Mouse (Mus musculus): ENCODE results near the gene Celf6. TPM values are rescaled to one million over a fixed set of nuclear protein-coding genes. Genes with fewer than 3 reads are reported as not detected.
A peak's percentile ranks its signal among the peaks of the same experiment; 100 is the strongest.

The Celf6 gene
- polyA plus RNA-seq, 1 experiment from 2014 or later = 37.3 TPM

- ATAC-seq = peak; percentile 89
- Histone ChIP-seq H3K4me3 (replicated peaks) (peak overlapping the region; percentile 18), H3K27me3 (peaks cover 37% of the 10 kb centered on the region), H3K4me2 (replicated peaks) (peak overlapping the region; percentile 57), H3K9ac (replicated peaks) (peak overlapping the region; percentile 51; the same call in 1 of the 2 replicates), H3K4me1 (replicated peaks) (peaks cover 51% of the 10 kb centered on the region), H3K27ac (peak overlapping the region; percentile 89), H3K9me3 (no peaks in the 10 kb centered on the region), H3K36me3 (no peaks in the 10 kb centered on the region)
- 16% methylated on average over 12 of the region's 12 CpGs for WGBS
Observed at GRCm38 (mm10) chr9:59588710-59589671, 11.3 kb downstream of the Celf6 start.

DNA sequence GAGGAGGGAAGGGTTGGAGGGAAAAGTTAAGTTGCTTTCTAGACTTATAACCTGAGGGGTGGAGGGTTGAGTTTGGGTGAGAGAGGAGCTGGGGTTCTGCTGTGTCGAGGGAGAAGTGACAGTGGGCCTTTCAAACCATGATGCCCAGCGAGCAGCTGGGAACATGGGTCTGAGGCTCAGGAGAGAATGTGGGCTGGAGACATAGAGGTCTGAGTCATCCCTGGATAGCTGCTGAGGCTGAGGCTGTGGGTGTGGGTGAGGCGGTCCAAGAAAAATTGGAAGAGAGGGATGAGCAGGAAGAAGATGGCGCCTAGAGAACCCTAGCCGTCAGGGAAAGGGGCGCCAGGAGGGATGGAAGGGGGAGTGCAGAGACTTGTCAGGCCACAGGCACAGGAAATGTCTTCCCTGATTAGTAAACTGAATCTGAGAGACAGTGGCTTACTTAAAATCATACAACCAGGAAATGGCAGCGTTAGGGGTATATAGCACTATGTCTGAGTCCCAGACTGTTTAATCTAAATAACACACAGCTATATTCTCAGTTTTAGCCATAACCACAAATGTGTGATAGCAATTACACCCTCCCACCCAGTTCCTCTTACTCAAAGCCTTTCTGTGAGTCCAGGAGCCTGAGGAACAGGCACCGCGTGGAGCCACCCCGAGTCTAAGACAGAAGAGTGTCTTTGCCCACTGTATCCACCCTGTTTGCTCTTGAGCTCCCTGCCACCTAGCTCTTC, 12.2 kb downstream of the Celf6 start:
- Histone ChIP-seq H3K27ac (peak overlapping the region; percentile 68; the same call in 1 of the 2 replicates), H3K4me2 (replicated peaks) (peak overlapping the region; percentile 57), H3K4me1 (replicated peaks) (peaks cover 47% of the 10 kb centered on the region), H3K9ac (replicated peaks) (0 out of 2 replicates have a peak overlapping the region, but pooled peaks have one; percentile 12), H3K27me3 (peaks cover 34% of the 10 kb centered on the region), H3K4me3 (replicated peaks) (peak overlapping the region; percentile 18), H3K36me3 (no peaks in the 10 kb centered on the region), H3K9me3 (no peaks in the 10 kb centered on the region)
- ATAC-seq = no peak
- 83% methylated on average over 10 of the region's 10 CpGs for WGBS

- no peak overlapping the region for H3K4me3 ChIP-seq (replicated peaks)
- no peaks in the 10 kb centered on the region for H3K9me3 ChIP-seq
- no peak for ATAC-seq
- H3K4me2 ChIP-seq (replicated peaks) = no peak overlapping the region
- peaks cover 27% of the 10 kb centered on the region for H3K36me3 ChIP-seq
- H3K9ac ChIP-seq (replicated peaks) = no peak overlapping the region
- H3K4me1 ChIP-seq (replicated peaks) = no peaks in the 10 kb centered on the region
- peaks cover 14% of the 10 kb centered on the region; the same call in 1 of the 2 replicates for H3K27me3 ChIP-seq
- H3K27ac ChIP-seq = no peak overlapping the region
- whole genome bisulfite sequencing = 79% methylated on average over 8 of the region's 8 CpGs
Observed at GRCm38 (mm10) chr9:59601661-59602060, 23.9 kb downstream of the Celf6 start.

GRCm38 (mm10) chr9:59605967-59606366, 28.2 kb downstream of the Celf6 start:
- Histone ChIP-seq H3K9ac (replicated peaks) (no peak overlapping the region), H3K4me2 (replicated peaks) (no peak overlapping the region), H3K27ac (no peak overlapping the region), H3K36me3 (peaks cover 30% of the 10 kb centered on the region), H3K4me3 (replicated peaks) (no peak overlapping the region), H3K27me3 (peaks cover 11% of the 10 kb centered on the region; the same call in 1 of the 2 replicates), H3K9me3 (no peaks in the 10 kb centered on the region), H3K4me1 (replicated peaks) (no peaks in the 10 kb centered on the region)
- no peak for ATAC-seq
- 59% methylated on average over 6 of the region's 6 CpGs for WGBS

GRCm38 (mm10) chr9:59610950-59611349, 33.2 kb downstream of the Celf6 start:
- H3K4me3 ChIP-seq (replicated peaks) = no peak overlapping the region
- no peak overlapping the region for H3K27ac ChIP-seq
- H3K9ac ChIP-seq (replicated peaks) = no peak overlapping the region
- H3K27me3 ChIP-seq = no peaks in the 10 kb centered on the region
- WGBS = 87% methylated on average over 2 of the region's 2 CpGs
- H3K36me3 ChIP-seq = 0 out of 2 replicates have a peak, but pooled peaks cover 3% of the 10 kb centered on the region
- no peak overlapping the region for H3K4me2 ChIP-seq (replicated peaks)
- H3K4me1 ChIP-seq (replicated peaks) = no peaks in the 10 kb centered on the region
- no peaks in the 10 kb centered on the region for H3K9me3 ChIP-seq
- ATAC-seq = no peak

DNA sequence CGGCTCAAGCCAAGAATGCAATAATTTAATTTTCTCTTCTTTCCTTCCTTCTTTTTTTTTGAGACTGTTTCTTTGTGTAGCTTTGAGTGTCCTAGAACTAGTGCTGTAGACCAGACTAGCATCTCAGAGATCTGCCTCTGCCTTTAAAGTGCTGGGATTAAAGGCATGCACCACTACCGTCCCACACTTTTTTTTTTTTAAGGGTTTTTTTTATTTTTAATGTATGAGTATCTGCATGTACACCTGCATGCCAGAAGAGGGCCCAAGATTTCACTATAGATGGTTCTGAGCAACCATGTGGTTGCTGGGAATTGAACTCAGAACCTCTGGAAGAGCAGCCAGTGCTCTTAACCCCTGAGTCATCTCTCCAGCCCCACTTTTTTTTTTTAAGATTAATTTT, 38.1 kb downstream of the Celf6 start:
- Histone ChIP-seq H3K27ac (no peak overlapping the region), H3K4me1 (replicated peaks) (peaks cover 32% of the 10 kb centered on the region), H3K4me2 (replicated peaks) (no peak overlapping the region), H3K9ac (replicated peaks) (no peak overlapping the region), H3K36me3 (no peaks in the 10 kb centered on the region), H3K27me3 (no peaks in the 10 kb centered on the region), H3K4me3 (replicated peaks) (no peak overlapping the region), H3K9me3 (no peaks in the 10 kb centered on the region)
- no peak for ATAC-seq
- 87% methylated on average over 2 of the region's 2 CpGs for WGBS

DNA sequence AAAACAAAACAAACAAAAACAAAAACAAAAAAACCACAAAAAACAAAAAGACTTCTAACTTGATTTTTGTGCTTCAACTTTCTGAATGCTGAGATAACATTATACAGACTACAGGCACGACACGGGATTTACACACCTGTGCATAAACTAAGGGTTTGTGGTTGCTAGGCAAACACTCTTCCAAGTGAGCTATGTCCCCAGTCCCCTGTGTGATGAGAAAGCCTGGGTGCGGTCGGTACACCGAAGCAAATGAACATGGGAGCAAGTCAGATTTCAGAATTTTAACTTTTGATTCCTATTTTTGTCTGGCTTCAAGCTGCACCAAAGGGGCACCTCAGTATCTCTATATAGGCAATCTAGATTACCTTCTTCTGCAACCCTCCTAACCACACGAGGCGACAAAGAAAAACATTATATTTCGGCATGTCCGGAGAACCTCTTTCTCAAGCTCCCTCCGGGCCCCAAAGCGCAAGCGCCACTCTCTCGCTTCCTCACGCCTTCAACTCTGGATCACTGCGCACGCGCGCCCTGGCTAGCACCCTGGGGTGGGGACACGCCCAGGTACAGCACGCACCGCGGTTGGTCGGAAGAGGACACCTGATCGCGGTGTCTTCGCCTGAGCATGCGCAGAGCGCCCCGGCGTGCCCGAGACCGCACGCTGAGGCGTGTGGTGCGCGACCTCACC, 39.0 kb downstream of the Celf6 start, which contains the start of gene Parp6:
Gene Parp6, plus strand, starts transcription at position 663 of the 685 bp plus-strand sequence.
- Histone ChIP-seq H3K9ac (replicated peaks) (peak within 1 kb of the TSS; percentile 81), H3K4me2 (replicated peaks) (peak within 1 kb of the TSS; percentile 69), H3K4me3 (replicated peaks) (peak within 1 kb of the TSS; percentile 81), H3K27ac (peak within 1 kb of the TSS; percentile 92), H3K9me3 (no peaks in the 10 kb centered on the region), H3K36me3 (no peaks in the 10 kb centered on the region), H3K27me3 (no peaks in the 10 kb centered on the region), H3K4me1 (replicated peaks) (peaks cover 32% of the 10 kb centered on the region)
- peak; percentile 98 for ATAC-seq
- WGBS = under 1% methylated on average over 36 of the region's 36 CpGs

DNA sequence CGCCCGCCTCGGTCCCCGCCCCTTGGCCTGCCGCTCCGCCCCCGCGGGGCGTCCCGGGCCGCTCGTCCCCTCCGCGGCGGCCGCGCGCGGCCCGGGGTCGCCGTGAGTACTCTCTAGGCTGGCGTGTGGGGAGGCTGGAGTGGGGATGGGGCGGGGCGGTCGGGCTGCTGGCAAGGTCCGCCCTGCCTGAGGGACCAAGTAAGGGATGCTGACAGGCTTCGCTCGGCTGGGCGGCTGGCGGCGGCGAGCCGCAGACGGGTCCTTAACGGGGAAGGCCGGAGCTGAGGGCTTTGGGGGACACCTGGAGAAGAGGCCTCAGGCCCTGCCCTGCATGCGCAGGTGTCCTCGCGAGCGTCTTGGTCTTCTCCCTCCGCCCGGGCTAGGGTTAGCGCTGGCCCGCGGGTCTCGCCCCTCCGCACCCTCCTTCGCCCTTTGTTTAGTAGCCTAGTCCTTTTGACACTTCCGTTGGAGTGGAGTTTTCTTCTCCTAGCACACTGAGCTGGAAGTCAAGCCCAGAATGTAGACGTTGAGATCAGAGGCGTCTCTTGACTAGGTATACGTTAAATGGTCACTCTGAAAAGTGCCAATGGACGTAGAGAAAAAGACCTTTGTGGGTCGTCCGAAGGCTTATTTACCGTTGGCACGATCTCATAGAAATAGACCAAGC, 39.7 kb downstream of the Celf6 start:
- 1% methylated on average over 55 of the region's 58 CpGs for WGBS

GRCm38 (mm10) chr9:59638372-59638771, 60.7 kb downstream of the Celf6 start:
- WGBS = 100% methylated on average over 1 of the region's 1 CpGs
- H3K36me3 ChIP-seq = peaks cover 84% of the 10 kb centered on the region
- H3K27ac ChIP-seq = no peak overlapping the region
- H3K4me1 ChIP-seq (replicated peaks) = no peaks in the 10 kb centered on the region
- no peak overlapping the region for H3K9ac ChIP-seq (replicated peaks)
- H3K4me3 ChIP-seq (replicated peaks) = no peak overlapping the region
- no peak for ATAC-seq
- H3K4me2 ChIP-seq (replicated peaks) = no peak overlapping the region
- no peaks in the 10 kb centered on the region for H3K9me3 ChIP-seq
- H3K27me3 ChIP-seq = no peaks in the 10 kb centered on the region

More for the DNA sequence above, 39.7 kb downstream of the Celf6 start:
- Histone ChIP-seq H3K9me3 (no peaks in the 10 kb centered on the region), H3K27me3 (no peaks in the 10 kb centered on the region), H3K36me3 (peaks cover 6% of the 10 kb centered on the region), H3K27ac (peak overlapping the region; percentile 92), H3K9ac (replicated peaks) (peak overlapping the region; percentile 81), H3K4me1 (replicated peaks) (peaks cover 32% of the 10 kb centered on the region), H3K4me3 (replicated peaks) (peak overlapping the region; percentile 81), H3K4me2 (replicated peaks) (peak overlapping the region; percentile 69)
- peak; percentile 96 for ATAC-seq

- no peaks in the 10 kb centered on the region for H3K4me1 ChIP-seq (replicated peaks)
Observed at GRCm38 (mm10) chr9:59639936-59640335, 62.2 kb downstream of the Celf6 start.

GRCm38 (mm10) chr9:59641320-59641719, 63.6 kb downstream of the Celf6 start:
- H3K9ac ChIP-seq (replicated peaks) = no peak overlapping the region
- H3K4me3 ChIP-seq (replicated peaks) = no peak overlapping the region
- H3K9me3 ChIP-seq = no peaks in the 10 kb centered on the region
- no peaks in the 10 kb centered on the region for H3K4me1 ChIP-seq (replicated peaks)
- H3K4me2 ChIP-seq (replicated peaks) = no peak overlapping the region
- no peak overlapping the region for H3K27ac ChIP-seq
- H3K27me3 ChIP-seq = no peaks in the 10 kb centered on the region
- WGBS = 81% methylated on average over 2 of the region's 2 CpGs
- H3K36me3 ChIP-seq = peaks cover 75% of the 10 kb centered on the region
- no peak for ATAC-seq

More at GRCm38 (mm10) chr9:59639936-59640335, 62.2 kb downstream of the Celf6 start:
- WGBS = 97% methylated on average over 4 of the region's 4 CpGs
- H3K9me3 ChIP-seq = no peaks in the 10 kb centered on the region
- no peak overlapping the region for H3K9ac ChIP-seq (replicated peaks)
- no peak overlapping the region for H3K27ac ChIP-seq
- H3K27me3 ChIP-seq = no peaks in the 10 kb centered on the region
- ATAC-seq = no peak
- peaks cover 81% of the 10 kb centered on the region for H3K36me3 ChIP-seq
- H3K4me3 ChIP-seq (replicated peaks) = no peak overlapping the region
- no peak overlapping the region for H3K4me2 ChIP-seq (replicated peaks)
